Mouse (Mus musculus) retina, adult 2 months (tissue): ENCODE data around the gene Rhox11.
"Not testable (repeated sequence)": the region's sequence is repeated elsewhere in the genome, so short reads cannot be mapped to it uniquely, and the experiment has no call there.

Experiments used
- DNase-seq: peaks from one replicate; pipeline ENCODE4 v3.0.0-alpha.2; 2012; ENCODE audit warnings: low read depth, low spot score

The Rhox11 gene

GRCm38 (mm10) chrX:38085041-38085440, at the start of gene Rhox11:
TSS of gene Rhox11 (minus strand) at chrX:38085141.
- DNase-seq: no peak

- DNase-seq: no peak
Observed at GRCm38 (mm10) chrX:38121478-38121877, 36.5 kb upstream of the Rhox11 start.

GRCm38 (mm10) chrX:38120982-38121381, 36.0 kb upstream of the Rhox11 start, which contains the start of gene Rhox13:
TSS of gene Rhox13 (plus strand) at chrX:38121219.
- no peak for DNase-seq

- DNase-seq: no peak
Observed at GRCm38 (mm10) chrX:38110807-38111206, 25.9 kb upstream of the Rhox11 start, which contains the start of gene Rhox12. TSS of gene Rhox12 (minus strand) at chrX:38110907.

- DNase-seq: peak; percentile 2
Observed at GRCm38 (mm10) chrX:38084226-38084625, 715 bp downstream of the Rhox11 start.

- DNase-seq: no peak
Observed at GRCm38 (mm10) chrX:38066175-38066574, 18.8 kb downstream of the Rhox11 start, which contains the start of gene Rhox10. TSS of gene Rhox10 (plus strand) at chrX:38066475.

- DNase-seq: peak; percentile 11
Observed at GRCm38 (mm10) chrX:38061544-38061943, 23.4 kb downstream of the Rhox11 start.

GRCm38 (mm10) chrX:38043014-38043413, 41.9 kb downstream of the Rhox11 start, which contains the start of gene Btg1-ps2:
TSS of gene Btg1-ps2 (minus strand) at chrX:38043114.
- DNase-seq: not testable (repeated sequence)

GRCm38 (mm10) chrX:38039666-38040065, 45.3 kb downstream of the Rhox11 start:
- DNase-seq: no peak

GRCm38 (mm10) chrX:38033841-38034240, 51.1 kb downstream of the Rhox11 start:
- peak; percentile 55 for DNase-seq
